Mouse (Mus musculus) spleen, adult 2 months (tissue): ENCODE measurements around the gene Mapkapk2.

Experiments
- CTCF ChIP-seq: fragments of 200-500 bp; IDR thresholded peaks from 2 replicates; pipeline ENCODE4 v1.5.1; 2011; ENCODE audit warnings: mild to moderate bottlenecking, inconsistent platforms; ENCODE audit not compliant: insufficient read depth, insufficient read length, insufficient replicate concordance; ENCODE audit errors: extremely low read depth
- POLR2A ChIP-seq: fragments of 200-500 bp; IDR thresholded peaks from 2 replicates; pipeline ENCODE4 v1.6.1; 2011; ENCODE audit warnings: low read depth, low read length, inconsistent platforms

DNA sequence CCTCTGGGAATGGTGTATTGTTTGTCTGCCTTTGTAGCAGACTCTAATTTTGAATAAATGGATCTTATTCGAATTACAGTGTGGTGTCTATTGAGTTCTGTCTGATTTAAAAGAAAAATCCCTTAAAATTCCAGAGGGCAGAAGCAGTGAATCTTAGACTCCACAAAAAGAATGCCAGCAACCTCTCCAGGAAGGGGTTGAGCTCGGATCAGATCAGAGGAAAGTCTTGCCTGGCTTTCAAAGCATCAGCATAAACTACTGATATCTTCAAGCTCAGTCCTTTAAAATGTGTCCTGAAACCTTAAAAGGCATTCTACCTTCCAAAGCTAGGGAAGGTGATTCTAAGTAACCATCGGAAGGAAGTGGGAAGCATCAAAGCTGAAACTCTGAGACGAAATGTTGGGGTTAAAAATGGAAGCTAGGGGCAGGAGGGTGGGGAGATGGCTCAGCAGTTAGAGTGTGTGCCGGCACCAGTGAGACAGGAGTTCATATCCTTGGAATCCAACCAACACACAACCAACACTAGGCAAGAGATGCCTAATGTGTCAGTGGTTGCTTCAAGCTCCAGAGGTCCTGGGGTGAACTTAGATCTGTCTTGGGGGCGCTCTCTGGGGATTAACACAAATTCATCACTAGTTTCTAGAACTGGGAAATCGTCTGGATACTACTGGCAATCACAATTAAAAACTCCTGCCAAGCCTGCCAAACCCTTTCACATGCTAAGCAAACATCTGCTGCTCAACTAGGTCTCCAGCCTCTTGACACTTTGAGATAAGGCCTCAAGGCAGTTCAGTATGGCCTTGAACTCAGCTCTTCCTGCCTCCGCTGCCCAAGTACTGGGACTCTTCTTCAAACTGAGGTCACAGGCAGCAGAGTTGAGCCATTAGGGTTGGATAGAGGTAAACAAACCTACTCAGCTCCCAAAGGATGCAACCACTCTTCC lies 72.5 kb downstream of the Mapkapk2 start:
- TF ChIP-seq CTCF (no peak), POLR2A (no peak)
